Mouse (Mus musculus) forebrain, embryonic 11.5 days (tissue): ENCODE measurements at regions not wholly inside any gene's neighbourhood (a gene's known extent, or its start where the extent isn't known, plus 50 kb on each side); places are given as distances from the start of the nearest gene placed in this dataset.

ENCODE experiments used
- ATAC-seq: fragments of 200-750 bp; cut with Nextera tagmentation; replicated peaks from 2 replicates; pipeline ENCODE4 v1.8.0; 2017; ENCODE audit warnings: moderate TSS enrichment; ENCODE audit not compliant: low FRiP score
- DNase-seq: peaks from one replicate; pipeline ENCODE4 v3.0.0-alpha.2; 2017; ENCODE audit warnings: low spot score
- H3K27ac ChIP-seq: fragments of 300-500 bp; sonication (generic); 2 replicates; pipeline ENCODE4 v1.5.1; 2014; ENCODE audit warnings: low read depth, low read length
- H3K27me3 ChIP-seq: fragments of 300-500 bp; sonication (generic); 2 replicates; pipeline ENCODE4 v1.6.1; 2014; ENCODE audit warnings: mild to moderate bottlenecking, low read length, mixed read lengths; ENCODE audit not compliant: control insufficient read depth, insufficient read depth
- H3K36me3 ChIP-seq: fragments of 300-500 bp; sonication (generic); 2 replicates; pipeline ENCODE4 v1.6.1; 2014; ENCODE audit warnings: mild to moderate bottlenecking, low read length, moderate library complexity, mixed read lengths; ENCODE audit not compliant: control insufficient read depth, insufficient read depth
- H3K4me1 ChIP-seq: fragments of 300-500 bp; sonication (generic); replicated peaks from 2 replicates; pipeline ENCODE4 v1.6.1; 2014; ENCODE audit warnings: low read length, mixed read lengths; ENCODE audit not compliant: control insufficient read depth, insufficient read depth
- H3K4me2 ChIP-seq: fragments of 300-500 bp; sonication (generic); 2 replicates; pipeline ENCODE4 v1.6.1; 2014; ENCODE audit warnings: low read depth, mild to moderate bottlenecking, low read length, moderate library complexity, mixed read lengths; ENCODE audit not compliant: severe bottlenecking
- H3K4me3 ChIP-seq: fragments of 300-500 bp; sonication (generic); 2 replicates; pipeline ENCODE4 v1.5.1; 2014; ENCODE audit warnings: low read depth, low read length
- H3K9ac ChIP-seq: fragments of 300-500 bp; sonication (generic); 2 replicates; pipeline ENCODE4 v1.6.1; 2014; ENCODE audit warnings: low read length
- H3K9me3 ChIP-seq: fragments of 300-500 bp; sonication (generic); 2 replicates; pipeline ENCODE4 v1.6.1; 2016; ENCODE audit warnings: low read length, mixed read lengths; ENCODE audit not compliant: control insufficient read depth
- WGBS: fragments of 180-500 bp; shearing (Covaris S2); extraction: QIAGEN DNeasy Blood & Tissue Kit; methylation state at CpG from one replicate; pipeline ENCODE4 v1.1.7; 2014; 5-methylcytosine and 5-hydroxymethylcytosine counted together

DNA sequence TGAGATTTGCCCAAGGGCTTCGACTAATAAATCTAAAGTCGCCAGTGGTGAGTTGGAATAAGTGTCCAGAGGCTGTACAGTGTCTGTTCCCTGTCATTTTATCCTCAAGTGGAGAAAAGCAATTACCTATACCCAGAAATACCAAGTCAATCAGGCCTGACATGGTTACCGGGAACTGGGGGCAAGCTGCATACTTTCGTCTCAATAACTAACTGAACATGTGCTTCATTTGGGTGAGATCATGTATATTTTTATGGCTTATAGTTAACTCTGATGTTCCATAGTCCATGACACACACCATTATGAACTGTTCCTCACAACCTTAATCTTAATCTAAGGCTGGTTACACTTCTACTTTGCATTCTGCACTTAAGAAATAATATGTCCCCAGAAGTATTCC is 462.4 kb upstream of the Cited2 start:
- Histone ChIP-seq H3K27ac (no peak overlapping the region), H3K4me3 (no peak overlapping the region), H3K9ac (no peak overlapping the region), H3K4me2 (no peak overlapping the region), H3K36me3 (no peaks in the 10 kb centered on the region), H3K4me1 (no peaks in the 10 kb centered on the region), H3K9me3 (no peaks in the 10 kb centered on the region), H3K27me3 (no peaks in the 10 kb centered on the region)
- 82% methylated on average over 4 of the region's 4 CpGs for WGBS
- ATAC-seq (no peak), DNase-seq (no peak)

DNA sequence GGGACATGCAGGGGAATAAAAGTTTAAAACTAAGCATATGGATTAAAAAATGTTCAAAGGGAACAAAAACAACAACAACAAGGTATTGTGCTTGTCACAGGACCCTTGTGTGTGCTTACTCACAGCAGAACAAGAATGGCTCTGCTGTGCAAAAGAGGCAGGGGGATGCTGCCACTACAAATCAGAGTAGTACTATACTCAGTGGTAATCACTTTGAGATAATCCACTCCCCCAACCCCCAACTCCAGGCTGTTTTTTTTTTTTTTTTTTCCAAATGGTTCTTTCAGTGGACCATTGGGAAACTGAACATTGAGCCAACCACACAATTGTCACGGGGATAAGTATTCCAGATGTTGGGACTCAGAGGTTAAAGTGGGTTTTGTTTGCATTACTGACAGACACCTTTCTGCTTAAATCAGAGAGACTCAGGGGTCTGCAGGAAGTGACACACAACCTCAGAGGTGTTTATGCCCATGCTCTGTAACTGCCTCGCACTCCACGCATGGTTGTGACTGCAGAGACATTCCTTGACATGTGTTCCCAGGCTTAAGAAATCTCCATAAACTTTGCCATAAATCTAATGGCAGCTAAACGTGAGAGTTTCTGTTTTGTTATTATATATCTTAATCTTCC is 461.7 kb upstream of the Cited2 start:
- no peaks in the 10 kb centered on the region for H3K4me1 ChIP-seq
- no peak overlapping the region for H3K4me3 ChIP-seq
- ATAC-seq: no peak
- H3K27ac ChIP-seq: no peak overlapping the region
- no peaks in the 10 kb centered on the region for H3K9me3 ChIP-seq
- 81% methylated on average over 4 of the region's 4 CpGs for WGBS
- H3K4me2 ChIP-seq: no peak overlapping the region
- DNase-seq: no peak
- no peaks in the 10 kb centered on the region for H3K36me3 ChIP-seq
- no peaks in the 10 kb centered on the region for H3K27me3 ChIP-seq
- no peak overlapping the region for H3K9ac ChIP-seq

DNA sequence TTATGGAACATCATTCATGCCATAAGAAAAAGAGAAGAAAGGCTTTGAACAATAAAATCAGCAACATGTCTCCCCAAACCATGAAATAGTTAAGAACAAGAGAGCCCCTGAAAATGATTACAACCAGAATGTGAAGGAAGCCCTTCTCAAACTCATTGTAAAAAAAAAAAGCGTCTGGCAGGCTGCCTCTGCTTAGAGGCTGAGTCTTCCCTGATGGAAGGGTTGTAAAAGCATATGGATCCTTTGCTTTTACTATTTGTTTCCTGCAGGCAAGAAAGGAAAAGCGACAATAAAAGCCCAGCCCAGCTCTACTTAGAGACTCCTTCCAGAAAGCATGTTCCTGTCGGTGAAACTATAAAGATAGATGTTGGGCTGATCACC is 461.2 kb upstream of the Cited2 start:
- no peaks in the 10 kb centered on the region for H3K27me3 ChIP-seq
- 82% methylated on average over 3 of the region's 3 CpGs for WGBS

DNA sequence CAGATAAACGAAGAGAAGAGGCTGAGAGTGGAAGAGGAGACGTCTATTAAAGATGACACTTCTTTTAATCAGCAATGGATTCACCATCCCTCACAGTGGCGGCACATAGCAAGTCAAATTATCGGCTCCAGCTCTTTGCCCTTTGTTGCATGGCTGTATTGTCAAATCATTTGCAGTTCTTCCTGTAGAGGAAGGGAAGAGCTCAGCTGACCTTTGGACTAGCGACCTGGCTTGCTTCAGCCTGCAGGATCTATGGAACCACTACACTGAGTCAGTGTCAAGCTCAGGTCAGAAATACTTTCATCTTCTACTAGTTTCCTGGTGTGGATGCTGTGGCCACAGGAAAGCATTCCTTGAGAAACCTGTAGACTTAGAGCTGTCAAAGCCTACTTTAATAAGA is 450.4 kb upstream of the Cited2 start:
- Histone ChIP-seq H3K4me2 (no peak overlapping the region), H3K4me1 (no peaks in the 10 kb centered on the region), H3K9ac (no peak overlapping the region), H3K36me3 (no peaks in the 10 kb centered on the region), H3K27me3 (no peaks in the 10 kb centered on the region), H3K9me3 (no peaks in the 10 kb centered on the region), H3K27ac (no peak overlapping the region), H3K4me3 (no peak overlapping the region)
- WGBS: 84% methylated on average over 5 of the region's 5 CpGs
- ATAC-seq (no peak), DNase-seq (no peak)

More for the DNA sequence above, 461.2 kb upstream of the Cited2 start:
- DNase-seq (no peak), ATAC-seq (no peak)
- H3K4me3 ChIP-seq: no peak overlapping the region
- H3K4me1 ChIP-seq: no peaks in the 10 kb centered on the region
- H3K27ac ChIP-seq: no peak overlapping the region
- no peak overlapping the region for H3K4me2 ChIP-seq
- H3K9ac ChIP-seq: no peak overlapping the region
- H3K36me3 ChIP-seq: no peaks in the 10 kb centered on the region
- H3K9me3 ChIP-seq: no peaks in the 10 kb centered on the region

- no peaks in the 10 kb centered on the region for H3K36me3 ChIP-seq
- no peak overlapping the region for H3K4me3 ChIP-seq
- H3K9ac ChIP-seq: no peak overlapping the region
- H3K27me3 ChIP-seq: no peaks in the 10 kb centered on the region
- DNase-seq (no peak), ATAC-seq (no peak)
- no peak overlapping the region for H3K27ac ChIP-seq
- no peaks in the 10 kb centered on the region for H3K9me3 ChIP-seq
- no peaks in the 10 kb centered on the region for H3K4me1 ChIP-seq
- no peak overlapping the region for H3K4me2 ChIP-seq
- 84% methylated on average over 3 of the region's 3 CpGs for WGBS
Measured at GRCm38 (mm10) chr10:17273855-17274254, 449.2 kb upstream of the Cited2 start.

DNA sequence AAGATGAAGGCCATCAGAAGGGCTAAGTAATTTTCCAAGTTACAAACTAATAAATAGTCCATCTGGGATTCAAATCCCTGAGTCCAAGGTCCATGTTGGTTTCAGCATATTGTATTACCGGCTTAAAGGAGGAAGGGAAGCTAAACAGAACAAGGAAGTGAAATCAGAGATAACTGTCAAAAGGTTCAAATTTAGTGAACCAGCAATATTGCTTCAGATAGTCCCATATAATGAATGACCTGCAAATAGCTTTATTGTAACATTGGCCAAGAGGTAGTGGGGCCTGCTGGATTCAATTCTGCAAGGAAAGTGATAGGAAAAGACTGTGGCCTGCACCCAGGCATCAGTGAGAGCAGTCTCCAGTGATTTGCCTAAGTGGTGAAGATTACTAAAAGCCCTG is 447.8 kb upstream of the Cited2 start:
- no peaks in the 10 kb centered on the region for H3K27me3 ChIP-seq
- WGBS: 83% methylated on average over 1 of the region's 1 CpGs
- DNase-seq (no peak), ATAC-seq (no peak)
- H3K9ac ChIP-seq: no peak overlapping the region
- H3K9me3 ChIP-seq: no peaks in the 10 kb centered on the region
- H3K27ac ChIP-seq: no peak overlapping the region
- H3K4me2 ChIP-seq: no peak overlapping the region
- H3K4me3 ChIP-seq: no peak overlapping the region
- H3K4me1 ChIP-seq: no peaks in the 10 kb centered on the region
- H3K36me3 ChIP-seq: no peaks in the 10 kb centered on the region

DNA sequence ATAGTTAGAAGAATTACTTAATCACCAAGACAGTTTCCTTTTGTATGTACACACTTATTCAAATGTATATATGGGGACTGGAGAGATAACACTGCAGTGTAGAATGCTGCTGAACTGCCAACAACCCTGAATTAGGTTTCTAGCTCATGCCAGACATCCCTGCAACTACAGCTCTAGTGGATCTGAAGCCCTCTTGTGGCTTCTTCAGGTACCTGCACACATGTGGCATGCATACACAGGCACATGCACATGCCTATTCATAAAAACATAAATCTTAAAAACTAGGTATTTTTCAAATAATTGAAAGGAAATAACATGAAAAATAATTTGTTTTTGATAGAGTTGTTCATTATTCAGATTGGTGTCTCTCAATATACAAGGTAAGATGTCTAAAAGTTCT is 445.1 kb upstream of the Cited2 start:
- no peaks in the 10 kb centered on the region for H3K9me3 ChIP-seq
- H3K4me1 ChIP-seq: no peaks in the 10 kb centered on the region
- no peaks in the 10 kb centered on the region for H3K36me3 ChIP-seq
- DNase-seq: no peak
- no peak overlapping the region for H3K9ac ChIP-seq
- ATAC-seq: no peak
- no peaks in the 10 kb centered on the region for H3K27me3 ChIP-seq
- no peak overlapping the region for H3K27ac ChIP-seq
- no peak overlapping the region for H3K4me3 ChIP-seq
- H3K4me2 ChIP-seq: no peak overlapping the region

DNA sequence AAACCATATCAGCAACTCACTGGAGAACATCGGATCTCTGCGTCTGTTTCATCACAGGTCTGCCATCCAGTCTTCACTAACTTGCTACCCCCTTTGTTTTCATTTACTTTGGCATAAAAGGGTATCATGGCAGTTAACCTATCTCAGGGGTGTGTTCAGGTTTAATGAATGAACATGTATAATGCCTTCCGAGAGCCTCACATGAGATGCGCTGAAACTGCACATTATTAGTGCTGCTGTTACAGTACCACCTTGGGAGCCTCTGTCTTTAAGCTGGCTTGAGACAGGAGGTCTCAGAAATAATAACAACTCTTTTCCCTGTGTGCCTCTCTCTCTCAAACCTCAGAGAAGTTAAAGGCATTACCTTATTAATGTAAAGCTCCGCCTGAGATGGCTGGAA is 438.2 kb upstream of the Cited2 start:
- Histone ChIP-seq H3K9ac (no peak overlapping the region), H3K36me3 (no peaks in the 10 kb centered on the region), H3K9me3 (no peaks in the 10 kb centered on the region), H3K4me1 (no peaks in the 10 kb centered on the region), H3K4me2 (no peak overlapping the region), H3K27me3 (no peaks in the 10 kb centered on the region), H3K4me3 (no peak overlapping the region), H3K27ac (no peak overlapping the region)
- WGBS: 87% methylated on average over 5 of the region's 5 CpGs
- no peak for ATAC-seq
- DNase-seq: no peak

- Histone ChIP-seq H3K4me1 (no peaks in the 10 kb centered on the region), H3K9ac (no peak overlapping the region), H3K9me3 (no peaks in the 10 kb centered on the region), H3K4me3 (no peak overlapping the region), H3K36me3 (no peaks in the 10 kb centered on the region), H3K27ac (no peak overlapping the region), H3K4me2 (no peak overlapping the region), H3K27me3 (no peaks in the 10 kb centered on the region)
- DNase-seq: no peak
- 86% methylated on average over 2 of the region's 2 CpGs for WGBS
- no peak for ATAC-seq
Measured at GRCm38 (mm10) chr10:17287141-17287540, 435.9 kb upstream of the Cited2 start.
